Mouse (Mus musculus) B cell, adult 2 months (primary cell): Measurements from ENCODE around the gene Tmem87b.

Experiments used
- DNase-seq, 2 experiments: peaks; one replicate each; pipeline ENCODE4 v3.0.0; 2022

Gene Tmem87b

DNA sequence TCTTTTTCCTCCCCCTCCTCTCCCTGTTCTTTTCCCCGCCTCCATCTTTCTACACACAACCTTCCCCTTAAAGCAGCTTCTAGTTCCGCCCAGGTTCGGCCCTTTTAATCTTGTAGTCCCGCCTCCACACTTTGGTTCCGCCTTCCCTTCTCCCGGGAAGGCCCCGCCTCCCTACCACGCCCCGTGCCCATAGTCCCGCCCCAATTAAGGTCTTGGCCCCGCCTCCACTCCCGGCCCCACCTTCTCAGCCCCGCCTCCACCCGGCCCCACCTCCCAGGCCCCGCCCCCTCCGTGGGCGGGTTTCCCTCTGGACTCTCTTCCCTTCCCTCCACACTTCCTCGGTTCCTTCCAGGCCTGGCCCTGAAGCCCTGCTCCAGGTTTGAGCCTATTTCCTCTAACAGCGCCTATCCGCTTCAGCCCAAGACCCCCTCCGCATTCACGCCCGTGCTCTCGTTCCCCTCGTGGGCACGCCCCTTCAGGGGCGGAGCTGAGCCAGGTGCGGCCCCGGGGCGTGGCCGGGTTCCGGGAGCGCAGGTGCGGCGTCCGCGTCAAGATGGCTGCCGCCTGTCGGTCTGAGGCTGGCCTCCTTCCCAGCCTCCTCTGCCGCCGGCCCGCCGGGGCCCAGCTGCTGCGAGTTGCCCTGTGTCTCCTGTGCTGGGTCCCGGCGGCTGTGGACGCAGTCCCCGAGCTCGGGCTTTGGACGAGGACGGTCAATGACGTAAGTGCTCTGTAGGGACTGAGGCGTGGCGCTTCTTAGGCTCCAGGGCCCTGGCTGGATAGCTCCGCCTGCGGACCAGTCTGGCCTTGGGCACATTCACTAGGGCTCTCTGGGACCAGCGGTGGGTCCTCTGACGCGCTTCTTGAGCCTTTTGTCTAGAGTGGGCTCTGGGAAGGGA is at the start of gene Tmem87b:
Gene Tmem87b, plus strand, starts transcription at position 333 of the 896 bp plus-strand sequence.
- DNase-seq, result peak; percentile 98 to 99

DNA sequence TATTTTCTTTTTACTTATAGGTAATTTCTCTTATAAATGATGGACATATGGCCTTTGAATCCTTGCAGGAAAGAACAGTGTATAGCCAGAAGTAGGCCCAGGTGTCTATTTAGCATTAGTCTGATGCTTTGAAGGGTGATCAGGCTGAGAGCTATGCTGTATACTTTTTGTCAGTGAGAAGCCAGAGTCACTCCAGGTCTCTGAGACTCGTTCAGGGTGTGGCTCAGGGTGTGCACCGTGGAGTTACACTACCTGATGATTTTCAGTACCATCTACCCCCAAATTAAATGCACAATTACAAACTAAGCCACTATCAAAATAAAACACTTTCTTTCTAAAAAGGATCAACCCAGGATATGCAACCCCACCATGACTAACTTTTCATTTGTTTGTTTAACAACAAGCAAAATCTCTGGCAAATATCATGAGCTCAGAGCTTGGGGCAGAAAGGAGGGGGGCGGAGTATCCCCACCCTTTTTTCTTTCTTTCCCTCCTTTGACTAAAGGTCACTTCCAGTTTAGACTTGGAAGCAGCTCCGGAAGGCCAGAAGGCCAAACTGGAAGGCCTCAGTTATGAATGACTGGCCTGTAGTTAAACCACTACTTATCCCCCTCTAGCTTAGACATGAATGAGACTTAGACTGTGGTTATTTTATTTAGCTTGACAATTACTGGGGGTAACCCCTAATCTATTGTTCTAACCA is 49.2 kb upstream of the Tmem87b start:
- DNase-seq, result no peak

DNA sequence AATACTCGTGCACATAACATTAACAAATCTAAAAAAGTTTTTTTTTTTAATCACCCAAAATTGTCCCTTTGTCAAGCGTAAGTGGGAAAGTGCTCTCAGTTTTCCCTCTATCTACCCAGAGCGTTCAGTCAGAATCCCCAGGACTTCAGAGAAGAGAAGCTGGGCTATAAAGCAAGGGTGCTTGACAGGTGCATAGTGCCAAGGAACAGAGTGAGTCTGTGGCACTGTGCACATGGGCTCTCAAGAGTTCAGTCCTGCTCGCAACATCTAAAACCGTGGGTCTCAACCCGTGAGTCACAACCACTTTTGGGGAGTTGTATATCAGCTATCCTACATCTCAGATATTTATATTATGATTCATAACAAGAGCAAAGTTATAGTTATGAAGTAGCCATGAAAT is 47.4 kb upstream of the Tmem87b start:
- no peak for DNase-seq

DNA sequence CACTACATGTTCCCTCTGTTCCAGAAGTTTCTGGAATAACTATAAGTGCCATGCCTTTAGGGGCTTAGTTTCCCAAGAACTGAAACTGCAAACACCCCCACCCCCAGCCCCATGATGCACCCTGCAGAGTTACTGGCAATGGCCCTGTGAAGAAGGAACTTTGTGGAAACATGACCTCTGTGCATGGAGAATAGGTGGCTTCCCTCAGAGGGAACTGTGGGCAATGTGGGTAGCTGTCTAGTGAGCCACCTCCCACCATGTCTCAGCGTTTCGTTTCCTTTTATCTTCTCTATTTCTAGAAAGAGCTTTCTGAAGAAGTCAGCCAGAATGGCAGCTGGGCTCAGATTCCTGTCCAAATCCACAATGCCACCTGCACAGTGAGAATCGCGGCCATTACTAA is 46.9 kb upstream of the Tmem87b start:
- no peak for DNase-seq

DNA sequence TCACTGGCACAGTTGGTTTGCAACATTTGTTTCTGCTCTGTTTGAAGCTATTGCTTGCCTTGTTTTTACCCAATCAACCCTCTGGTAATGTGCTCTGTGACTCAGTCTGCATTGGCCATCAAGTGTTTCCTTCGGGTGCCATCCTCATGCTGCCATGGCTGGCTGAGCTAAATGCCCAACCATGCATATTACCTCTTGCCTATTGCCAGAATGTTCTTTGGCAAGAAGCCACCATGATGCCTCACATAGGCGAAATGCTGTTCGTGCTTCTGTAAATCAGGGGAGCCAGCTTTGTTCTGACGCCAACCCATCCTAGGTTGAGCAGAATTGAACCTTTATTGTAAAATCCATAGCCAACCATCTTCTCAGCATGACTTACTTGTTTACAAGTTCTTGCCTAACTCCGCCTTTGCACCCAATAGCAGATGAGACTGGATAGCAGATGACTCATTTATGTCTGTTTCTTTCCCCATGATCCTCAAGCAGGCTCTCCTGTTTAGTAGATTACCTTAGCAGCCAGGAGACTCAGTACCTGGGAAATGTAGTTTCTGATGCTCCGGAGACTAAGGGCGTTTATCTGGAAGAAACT is 46.1 kb upstream of the Tmem87b start:
- no peak for DNase-seq

DNA sequence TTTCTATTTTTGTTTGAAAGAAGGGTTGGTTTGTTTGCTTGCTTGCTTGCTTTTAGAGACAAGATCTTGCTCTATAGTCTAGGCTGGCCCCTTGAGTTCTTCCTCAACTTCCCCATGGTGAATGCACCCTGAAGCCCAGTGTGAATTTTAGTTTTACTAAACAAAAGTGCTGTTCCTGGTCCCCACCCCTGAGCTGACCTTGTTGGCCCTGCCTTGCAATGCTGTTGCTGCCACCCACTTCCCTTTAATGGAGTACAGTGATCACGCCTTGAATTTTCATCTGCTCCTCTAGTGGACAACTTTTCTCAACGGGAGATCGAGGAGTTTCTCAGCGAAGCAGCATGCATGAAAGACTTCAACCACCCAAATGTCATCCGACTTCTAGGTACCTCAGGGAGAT is 35.7 kb upstream of the Tmem87b start:
- no peak for DNase-seq

DNA sequence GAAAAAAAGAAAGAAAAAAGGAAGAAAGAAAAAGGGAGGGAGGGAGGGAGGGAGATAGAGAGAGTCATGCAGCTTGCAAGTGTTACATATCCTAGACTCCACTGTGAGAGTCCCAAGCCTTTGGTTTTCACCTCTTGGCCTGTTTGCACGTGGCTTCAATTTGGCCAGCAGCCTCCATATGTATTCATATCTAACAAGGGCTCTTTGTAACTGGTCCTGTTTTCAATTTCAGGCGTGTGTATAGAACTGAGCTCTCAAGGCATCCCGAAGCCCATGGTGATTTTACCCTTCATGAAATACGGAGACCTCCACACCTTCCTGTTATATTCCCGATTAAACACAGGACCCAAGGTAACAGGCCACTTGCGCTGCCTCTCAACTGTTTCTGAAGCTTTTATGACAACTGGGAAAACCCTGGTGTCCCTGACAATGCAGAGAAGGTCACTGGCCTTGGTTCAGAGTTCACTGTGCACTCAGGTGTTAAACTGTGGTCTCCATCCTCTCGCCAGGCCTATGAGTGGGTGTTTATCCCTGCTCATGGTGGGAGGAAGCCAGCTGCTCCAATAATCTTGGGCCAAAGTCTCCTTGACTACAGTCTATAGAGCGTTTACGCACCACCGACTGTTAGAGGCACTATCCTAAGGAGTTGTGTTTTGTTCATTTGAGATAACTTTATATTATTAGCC is 34.1 kb upstream of the Tmem87b start:
- no peak for DNase-seq

DNA sequence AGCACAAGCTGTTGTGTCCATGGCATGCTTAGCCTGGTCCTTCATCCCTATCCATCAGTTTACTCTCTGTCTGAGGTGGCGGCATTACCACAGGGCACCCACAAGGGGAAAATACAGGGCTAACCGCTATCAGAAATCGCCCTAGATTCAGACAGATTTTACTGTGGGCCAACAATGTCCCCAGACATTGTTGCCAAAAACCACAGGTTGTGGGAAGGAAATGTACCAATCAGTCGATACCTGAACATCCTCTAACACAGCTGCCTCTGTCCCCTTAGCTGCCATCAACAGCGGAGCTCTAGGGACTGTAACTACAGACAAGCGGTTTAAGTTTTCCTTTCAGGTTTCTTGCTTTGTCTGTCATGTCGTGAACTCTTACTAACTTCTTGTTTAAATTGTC is 33.1 kb upstream of the Tmem87b start:
- DNase-seq, result no peak

DNA sequence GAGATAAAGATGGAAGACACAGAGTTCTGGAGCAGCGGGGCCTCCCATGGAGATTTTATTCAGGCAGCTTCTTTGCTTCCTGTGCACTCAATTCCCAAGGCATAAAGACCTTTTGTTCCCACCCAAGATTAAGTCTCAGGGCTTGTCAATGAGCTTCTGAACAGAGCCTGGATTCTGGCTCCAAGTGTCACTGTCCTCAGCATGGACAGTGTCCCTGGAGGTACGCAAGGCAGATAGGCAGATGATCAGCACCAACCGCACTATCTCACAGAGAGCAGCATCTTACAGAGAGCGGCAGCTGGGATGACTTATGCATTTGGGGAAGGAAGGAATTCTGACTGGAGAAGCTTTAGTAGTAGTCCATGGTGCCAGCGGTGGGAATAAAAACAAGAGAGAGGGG is 31.6 kb upstream of the Tmem87b start:
- DNase-seq, result no peak

DNA sequence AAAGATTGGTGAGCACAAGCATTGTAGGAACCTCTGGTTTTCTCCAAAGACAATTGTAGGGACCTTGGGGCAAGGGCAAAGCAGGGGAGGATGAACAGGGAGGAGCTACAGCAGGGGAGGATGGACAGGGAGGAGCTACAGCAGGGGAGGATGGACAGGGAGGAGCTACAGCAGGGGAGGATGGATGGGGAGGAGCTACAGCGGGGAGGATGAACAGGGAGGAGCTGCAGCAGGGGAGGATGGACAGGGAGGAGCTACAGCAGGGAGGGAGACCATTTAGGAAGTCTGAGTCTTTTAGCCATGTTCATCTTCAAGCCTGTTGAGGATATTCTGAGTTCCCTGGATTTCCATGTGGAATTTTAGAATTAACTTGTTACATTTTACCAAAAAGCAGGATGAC is 31.1 kb upstream of the Tmem87b start:
- DNase-seq, result no peak

DNA sequence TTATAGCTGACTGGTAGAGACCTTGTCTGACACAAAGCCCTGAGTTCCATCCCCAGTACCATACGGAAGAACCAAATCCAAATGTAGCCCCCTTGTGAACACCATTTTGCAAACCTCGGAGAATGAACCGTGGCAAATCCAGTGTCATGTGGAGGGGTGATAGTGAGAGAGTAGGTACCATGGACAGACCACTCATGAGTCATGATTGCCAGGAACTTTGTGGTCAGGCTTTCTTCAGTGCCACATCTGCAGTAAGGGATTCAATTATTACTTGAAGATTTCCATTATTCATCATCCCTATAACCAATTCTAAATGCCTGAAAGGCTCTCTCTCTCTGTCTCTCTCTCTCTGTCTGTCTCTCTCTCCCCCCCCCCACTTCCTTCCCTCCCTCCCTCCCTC is 30.1 kb upstream of the Tmem87b start:
- no peak for DNase-seq

DNA sequence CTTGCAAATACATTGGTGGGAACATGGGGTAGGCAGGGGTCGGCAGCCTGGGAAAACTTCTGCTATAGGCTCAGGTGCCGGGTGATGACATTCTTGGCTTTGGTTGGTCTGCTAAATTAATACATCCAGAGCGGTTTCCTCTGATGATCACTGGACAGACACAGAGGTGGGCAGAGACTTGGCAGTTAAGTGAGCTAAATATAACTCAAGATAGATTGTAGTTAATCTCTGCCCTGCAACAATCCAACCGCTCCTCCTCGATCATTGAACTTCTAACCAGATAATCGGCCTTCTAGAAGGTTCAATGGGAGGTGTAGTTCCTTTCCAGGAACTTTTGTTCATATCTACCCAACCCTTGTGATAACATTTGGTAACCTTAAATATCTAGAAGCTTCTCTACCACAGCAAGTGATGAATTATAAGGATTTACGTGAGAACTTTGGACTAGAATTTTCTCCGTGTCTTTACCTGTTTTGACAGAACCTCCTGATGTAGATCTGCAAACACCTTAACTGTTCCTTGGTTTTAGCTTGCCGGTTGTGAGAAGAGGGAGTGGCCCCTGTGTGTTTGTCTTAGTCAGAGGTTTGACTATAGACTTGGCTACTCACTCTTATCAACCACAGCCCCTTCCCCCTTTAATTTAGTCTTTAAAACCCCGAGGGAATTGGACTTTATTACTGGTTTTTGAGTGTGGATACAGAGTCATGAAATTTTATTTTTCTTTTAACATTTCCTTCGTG is 26.9 kb upstream of the Tmem87b start:
- no peak for DNase-seq

DNA sequence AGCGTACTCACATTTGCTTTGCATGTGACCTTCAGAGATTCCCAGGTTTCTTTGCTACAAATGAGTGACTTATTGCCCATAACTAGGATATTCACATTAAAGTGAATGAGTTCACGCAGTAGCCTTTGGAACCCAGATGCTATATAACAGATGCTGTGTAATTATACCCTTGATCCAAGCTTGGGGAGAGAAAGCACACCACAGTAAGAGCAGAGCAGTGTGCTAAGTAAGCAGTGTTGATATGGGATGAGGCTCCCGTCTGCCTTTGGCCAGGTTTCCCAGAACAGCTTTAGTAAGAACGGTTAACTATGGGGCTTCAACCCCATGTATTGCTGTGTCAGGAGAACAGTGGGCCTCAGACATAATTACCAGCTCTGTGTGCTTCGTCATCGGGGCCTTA is 24.0 kb upstream of the Tmem87b start:
- DNase-seq, result no peak

DNA sequence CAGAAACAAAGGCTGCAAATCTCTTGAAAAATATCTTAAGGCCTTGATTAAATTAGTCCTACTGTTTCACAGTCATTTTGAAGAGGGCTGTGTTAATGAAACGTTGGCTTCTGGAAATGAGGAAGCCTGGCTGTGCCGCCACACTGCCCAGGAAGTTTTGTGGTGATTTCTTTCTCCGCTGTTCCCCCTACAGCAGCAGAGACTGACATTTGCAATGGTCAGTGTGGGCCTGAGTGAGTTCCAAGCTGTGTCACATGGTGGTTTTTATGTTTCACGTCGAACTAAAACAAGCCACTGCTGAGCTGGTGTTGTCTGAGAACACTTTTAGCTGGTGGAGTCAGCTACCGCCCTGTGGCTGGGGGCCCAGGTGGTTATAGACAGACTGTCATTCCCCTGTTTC is 21.5 kb upstream of the Tmem87b start:
- no peak for DNase-seq

DNA sequence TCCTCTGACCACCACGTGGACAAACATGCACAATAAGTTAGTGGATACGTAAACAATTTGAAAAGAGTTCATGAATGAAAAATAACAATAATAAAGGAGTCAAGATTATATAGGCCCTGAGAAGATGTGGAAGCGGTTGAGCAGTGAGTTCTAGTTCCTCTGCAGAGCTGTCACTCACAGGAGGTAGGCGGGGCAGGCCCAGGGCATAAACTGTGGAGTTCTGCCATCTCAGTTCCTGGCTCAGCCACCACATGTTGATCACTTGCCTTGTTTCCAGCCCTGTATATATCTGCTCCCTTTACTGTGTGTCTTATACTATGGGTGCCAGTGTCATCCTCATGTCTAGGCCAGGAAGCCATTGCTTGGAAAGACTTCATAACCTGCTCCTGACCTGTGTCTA is 14.5 kb upstream of the Tmem87b start:
- no peak for DNase-seq

DNA sequence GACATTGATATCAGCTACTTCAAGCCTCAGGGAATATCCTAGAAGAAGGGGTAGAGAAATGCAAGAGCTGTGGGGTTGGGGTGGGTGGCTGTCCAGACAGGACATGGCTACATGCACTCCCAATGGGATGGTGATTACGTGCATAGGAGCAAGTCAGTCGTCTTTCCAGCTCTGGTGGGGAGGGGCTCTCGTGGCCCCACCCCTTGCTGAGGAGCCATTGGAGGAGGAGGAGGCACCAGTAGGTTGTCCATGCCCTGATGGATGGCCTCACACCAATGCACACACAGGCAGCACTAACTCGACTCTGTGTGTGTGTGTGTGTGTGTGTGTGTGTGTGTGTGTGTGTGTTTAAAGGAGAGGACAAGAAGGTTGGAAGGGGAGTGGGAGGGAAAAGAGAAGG is 12.6 kb upstream of the Tmem87b start:
- DNase-seq, result no peak

DNA sequence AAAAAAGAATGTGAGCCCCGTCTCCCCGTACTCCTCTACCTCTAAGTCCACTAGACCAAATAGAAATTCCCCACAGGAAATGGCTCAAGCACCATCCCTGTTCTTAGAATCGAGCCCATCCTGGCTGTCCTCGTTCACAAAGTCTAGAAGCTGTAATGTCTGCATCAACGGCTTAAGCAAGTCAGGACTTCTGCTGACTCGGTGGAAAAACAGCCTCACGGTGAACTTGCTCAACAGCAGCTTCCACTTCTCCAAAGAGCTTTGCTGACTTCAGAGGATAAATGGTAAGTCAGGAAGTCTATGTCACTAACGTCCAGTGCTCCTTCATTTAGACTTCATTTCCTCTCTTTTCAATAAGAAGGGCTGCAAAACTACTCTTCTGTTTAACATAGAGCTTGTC is 11.4 kb upstream of the Tmem87b start:
- no peak for DNase-seq

DNA sequence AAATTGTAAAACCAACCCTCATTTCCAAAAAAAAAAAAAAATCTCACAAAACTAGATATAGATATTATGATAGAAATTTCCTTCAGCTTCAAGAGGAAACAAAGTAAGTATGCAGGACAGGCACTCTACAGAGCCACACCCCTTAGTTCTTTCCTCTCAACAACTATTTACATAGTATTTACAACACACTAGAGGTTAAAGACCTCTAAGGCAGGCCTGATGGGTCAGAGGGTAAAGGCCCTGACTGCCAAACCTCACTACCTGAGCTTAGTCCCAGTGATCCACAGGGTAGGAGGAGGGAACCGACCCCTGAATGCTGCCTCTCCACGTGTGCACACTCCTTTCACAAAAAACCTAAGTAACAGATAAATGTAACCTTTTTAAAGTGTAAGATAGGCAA is 5.2 kb upstream of the Tmem87b start:
- no peak for DNase-seq

DNA sequence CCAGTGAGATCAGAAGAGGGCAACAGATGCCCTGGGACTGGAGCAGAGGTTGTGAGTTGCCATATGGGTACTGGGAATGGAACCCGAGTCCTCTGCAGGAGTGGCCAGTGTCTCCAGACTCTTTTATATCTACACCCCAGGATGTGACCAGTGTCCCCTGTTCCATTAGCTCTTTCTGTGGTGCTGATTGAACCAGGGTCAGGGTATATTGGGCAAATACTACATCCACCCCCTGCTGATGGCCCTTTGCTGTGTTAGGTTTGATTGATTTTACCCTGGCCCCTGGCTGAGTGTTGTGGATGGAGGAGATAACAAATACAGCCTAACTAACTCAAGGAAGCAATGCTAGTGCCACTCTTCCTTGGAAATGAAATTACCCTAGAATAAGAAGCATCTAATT is 1.6 kb upstream of the Tmem87b start:
- no peak for DNase-seq

DNA sequence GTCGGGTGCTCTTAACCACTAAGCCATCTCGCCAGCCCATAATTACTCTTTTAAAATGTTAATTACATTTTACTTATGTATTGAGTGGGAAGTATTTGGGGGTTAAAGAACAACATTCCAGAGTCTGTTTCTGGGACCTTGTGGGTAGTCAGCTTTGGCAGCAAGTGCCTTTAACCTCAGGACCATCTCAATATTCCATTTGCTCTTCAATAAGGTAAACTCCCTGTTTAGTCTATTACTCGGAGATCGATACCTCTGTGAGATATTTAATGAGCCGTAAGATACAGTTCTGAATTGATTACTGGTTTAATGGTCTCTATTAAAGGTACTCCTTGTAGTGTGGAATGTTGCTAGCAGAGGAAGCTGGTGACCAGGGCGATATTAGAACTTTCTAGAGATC is 1.0 kb upstream of the Tmem87b start:
- DNase-seq, result no peak

DNA sequence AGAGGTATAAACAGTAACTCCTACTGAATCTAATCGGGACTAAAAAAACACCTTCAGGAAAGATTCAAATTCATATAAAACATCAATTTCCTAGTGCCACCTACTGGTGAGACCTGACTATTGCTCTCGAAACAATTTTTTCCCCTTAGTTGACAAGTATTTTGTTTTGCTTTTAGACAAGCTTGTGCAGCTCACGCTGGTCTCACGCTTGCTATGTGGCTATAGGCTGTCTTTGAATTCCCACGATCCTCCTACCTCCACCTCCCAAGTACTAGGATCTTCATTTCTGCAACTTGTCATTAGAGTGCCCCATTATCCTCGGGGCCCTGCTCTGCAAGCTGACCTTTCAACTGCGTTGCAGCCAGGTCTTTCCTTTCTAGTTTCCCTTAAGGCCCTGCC is 532 bp upstream of the Tmem87b start:
- DNase-seq, result peak in 1 of 2 experiments; percentile 68

DNA sequence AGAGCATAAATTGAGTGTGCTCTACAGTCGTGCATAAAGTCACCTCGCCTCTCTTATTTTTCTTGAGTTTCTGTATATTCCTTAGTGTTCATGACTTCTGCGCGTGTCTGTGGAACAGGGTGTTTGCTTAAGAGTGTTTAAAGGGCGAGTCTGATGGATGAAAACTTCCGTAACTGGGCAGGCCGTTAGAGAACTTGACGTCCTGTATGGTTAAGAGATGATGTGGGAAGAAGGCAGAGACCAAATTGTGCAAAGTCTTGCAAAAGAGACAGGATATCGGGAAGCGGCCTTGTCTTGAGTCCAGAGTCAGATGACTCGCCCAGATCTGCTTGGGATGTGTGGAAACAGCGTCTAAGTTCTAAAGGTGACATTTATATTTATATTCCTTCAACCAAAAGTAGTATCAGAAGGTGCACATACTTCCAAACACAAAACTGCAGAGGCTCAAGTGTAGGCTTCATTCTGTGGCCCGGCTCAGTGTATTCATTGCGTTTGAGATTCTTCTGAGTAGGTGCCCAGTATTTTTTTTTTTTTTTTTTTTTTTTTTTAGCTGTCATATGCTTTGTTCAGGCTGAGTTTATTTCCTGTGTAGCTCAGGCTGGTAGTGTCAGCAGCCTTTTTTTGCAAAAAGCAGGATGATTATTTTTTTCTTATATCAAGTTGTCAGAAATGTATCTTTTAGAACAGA is 1.2 kb downstream of the Tmem87b start:
- DNase-seq, result no peak
